Mouse (Mus musculus) hindbrain, postnatal 0 days (tissue): ENCODE measurements at regions not wholly inside any gene's neighbourhood (a gene's known extent, or its start where the extent isn't known, plus 50 kb on each side); places are given as distances from the start of the nearest gene placed in this dataset.
A peak's percentile ranks its signal among the peaks of the same experiment; 100 is the strongest.

Source experiments
- ATAC-seq: fragments of 200-750 bp; cut with Nextera tagmentation; 2 replicates; pipeline ENCODE4 v1.8.0; 2017; ENCODE audit warnings: mild to moderate bottlenecking, moderate TSS enrichment, moderate library complexity
- DNase-seq: peaks from one replicate; pipeline ENCODE4 v3.0.0-alpha.2; 2015; ENCODE audit warnings: low spot score
- H3K27ac ChIP-seq: fragments of 300-500 bp; sonication (generic); 2 replicates; pipeline ENCODE4 v1.5.1; 2014; ENCODE audit warnings: mild to moderate bottlenecking
- H3K27me3 ChIP-seq: fragments of 300-500 bp; sonication (generic); 2 replicates; pipeline ENCODE4 v1.6.1; 2014; ENCODE audit warnings: low read length, mixed read lengths; ENCODE audit not compliant: insufficient read depth
- H3K36me3 ChIP-seq: fragments of 300-500 bp; sonication (generic); 2 replicates; pipeline ENCODE4 v1.6.1; 2014; ENCODE audit warnings: low read length, mixed read lengths; ENCODE audit not compliant: insufficient read depth
- H3K4me1 ChIP-seq: fragments of 300-500 bp; sonication (generic); 2 replicates; pipeline ENCODE4 v1.6.1; 2014; ENCODE audit warnings: antibody characterized with exemption, low read length, mixed read lengths; ENCODE audit not compliant: insufficient read depth
- H3K4me2 ChIP-seq: fragments of 300-500 bp; sonication (generic); 2 replicates; pipeline ENCODE4 v1.6.1; 2014; ENCODE audit warnings: low read depth, mild to moderate bottlenecking, low read length, moderate library complexity, mixed read lengths
- H3K4me3 ChIP-seq: fragments of 300-500 bp; sonication (generic); 2 replicates; pipeline ENCODE4 v1.5.1; 2014; ENCODE audit warnings: low read length
- H3K9ac ChIP-seq: fragments of 300-500 bp; sonication (generic); replicated peaks from 2 replicates; pipeline ENCODE4 v1.6.1; 2014; ENCODE audit warnings: mild to moderate bottlenecking, low read length, moderate library complexity, mixed read lengths
- H3K9me3 ChIP-seq: fragments of 300-500 bp; sonication (generic); 2 replicates; pipeline ENCODE4 v1.6.1; 2016; ENCODE audit warnings: low read length, mixed read lengths
- CTCF ChIP-seq: IDR thresholded peaks from 2 replicates; pipeline ENCODE4 v1.5.1; 2016; ENCODE audit warnings: antibody characterized with exemption, control low read depth, low read depth
- WGBS: fragments of 180-500 bp; shearing (Covaris S2); extraction: QIAGEN DNeasy Blood & Tissue Kit; methylation state at CpG from one replicate; pipeline ENCODE4 v1.1.7; 2014; 5-methylcytosine and 5-hydroxymethylcytosine counted together

GRCm38 (mm10) chr4:54407930-54408329 lies 536.9 kb upstream of the Zfp462 start:
- TF ChIP-seq CTCF, result no peak
- DNase-seq (no peak), ATAC-seq (no peak)
- no peaks in the 10 kb centered on the region; the same call in 1 of the 2 replicates for H3K9me3 ChIP-seq
- H3K4me2 ChIP-seq, result no peak overlapping the region
- H3K4me1 ChIP-seq, result no peaks in the 10 kb centered on the region
- no peaks in the 10 kb centered on the region for H3K27me3 ChIP-seq
- no peaks in the 10 kb centered on the region for H3K36me3 ChIP-seq
- WGBS, result 43% methylated on average over 2 of the region's 2 CpGs
- H3K4me3 ChIP-seq, result no peak overlapping the region
- no peak overlapping the region for H3K27ac ChIP-seq
- H3K9ac ChIP-seq, result no peak overlapping the region

- DNase-seq, result no peak
- WGBS, result 79% methylated on average over 3 of the region's 3 CpGs
- no peak for TF ChIP-seq CTCF
- H3K4me1 ChIP-seq, result no peaks in the 10 kb centered on the region
- no peak overlapping the region for H3K4me2 ChIP-seq
- ATAC-seq, result no peak
- no peak overlapping the region for H3K27ac ChIP-seq
- H3K27me3 ChIP-seq, result no peaks in the 10 kb centered on the region
- H3K9me3 ChIP-seq, result no peaks in the 10 kb centered on the region
- H3K9ac ChIP-seq, result no peak overlapping the region
- no peaks in the 10 kb centered on the region for H3K36me3 ChIP-seq
- H3K4me3 ChIP-seq, result no peak overlapping the region
These were observed 514.1 kb upstream of the Zfp462 start for GRCm38 (mm10) chr4:54430789-54431188.

- TF ChIP-seq CTCF, result no peak
- Histone ChIP-seq H3K4me2 (no peak overlapping the region), H3K27me3 (no peaks in the 10 kb centered on the region), H3K4me1 (no peaks in the 10 kb centered on the region), H3K4me3 (no peak overlapping the region), H3K36me3 (no peaks in the 10 kb centered on the region), H3K9me3 (no peaks in the 10 kb centered on the region), H3K27ac (no peak overlapping the region), H3K9ac (no peak overlapping the region)
- WGBS, result 77% methylated on average over 2 of the region's 2 CpGs
- DNase-seq (no peak), ATAC-seq (no peak)
These were observed 484.3 kb upstream of the Zfp462 start for GRCm38 (mm10) chr4:54460596-54460995.

- 69% methylated on average over 2 of the region's 2 CpGs for WGBS
- Histone ChIP-seq H3K9ac (no peak overlapping the region), H3K4me1 (no peaks in the 10 kb centered on the region), H3K27ac (no peak overlapping the region), H3K27me3 (no peaks in the 10 kb centered on the region), H3K4me2 (no peak overlapping the region), H3K4me3 (no peak overlapping the region), H3K36me3 (no peaks in the 10 kb centered on the region), H3K9me3 (no peaks in the 10 kb centered on the region)
- ATAC-seq, result no peak
- TF ChIP-seq CTCF, result no peak
- DNase-seq, result no peak
These were observed 475.7 kb upstream of the Zfp462 start for GRCm38 (mm10) chr4:54469176-54469575.

GRCm38 (mm10) chr4:54470022-54471008 lies 474.5 kb upstream of the Zfp462 start:
- WGBS, result 36% methylated on average over 13 of the region's 13 CpGs
- no peak overlapping the region for H3K27ac ChIP-seq
- H3K9ac ChIP-seq, result no peak overlapping the region
- ATAC-seq (peak; percentile 92), DNase-seq (peak; percentile 80)
- H3K9me3 ChIP-seq, result no peaks in the 10 kb centered on the region
- H3K27me3 ChIP-seq, result no peaks in the 10 kb centered on the region
- no peak overlapping the region for H3K4me2 ChIP-seq
- no peak overlapping the region for H3K4me3 ChIP-seq
- no peaks in the 10 kb centered on the region for H3K36me3 ChIP-seq
- H3K4me1 ChIP-seq, result no peaks in the 10 kb centered on the region
- no peak for TF ChIP-seq CTCF

- H3K27ac ChIP-seq, result no peak overlapping the region
- H3K27me3 ChIP-seq, result no peaks in the 10 kb centered on the region
- H3K9ac ChIP-seq, result no peak overlapping the region
- no peaks in the 10 kb centered on the region for H3K9me3 ChIP-seq
- DNase-seq, result no peak
- TF ChIP-seq CTCF, result no peak
- no peaks in the 10 kb centered on the region for H3K36me3 ChIP-seq
- H3K4me1 ChIP-seq, result no peaks in the 10 kb centered on the region
- H3K4me3 ChIP-seq, result no peak overlapping the region
- no peak for ATAC-seq
- WGBS, result 86% methylated on average over 1 of the region's 1 CpGs
- H3K4me2 ChIP-seq, result no peak overlapping the region
These were observed 473.8 kb upstream of the Zfp462 start for GRCm38 (mm10) chr4:54471009-54471408.

GRCm38 (mm10) chr4:54481766-54482165 lies 463.1 kb upstream of the Zfp462 start:
- TF ChIP-seq CTCF, result no peak
- ATAC-seq, result no peak

More at GRCm38 (mm10) chr4:54481766-54482165, 463.1 kb upstream of the Zfp462 start:
- H3K27me3 ChIP-seq, result no peaks in the 10 kb centered on the region
- H3K9ac ChIP-seq, result no peak overlapping the region
- H3K4me1 ChIP-seq, result no peaks in the 10 kb centered on the region
- H3K27ac ChIP-seq, result no peak overlapping the region
- no peak overlapping the region for H3K4me2 ChIP-seq
- DNase-seq, result no peak
- no peak overlapping the region for H3K4me3 ChIP-seq
- H3K36me3 ChIP-seq, result no peaks in the 10 kb centered on the region
- no peaks in the 10 kb centered on the region for H3K9me3 ChIP-seq
- 73% methylated on average over 2 of the region's 2 CpGs for WGBS
